Mouse (Mus musculus): ENCODE measurements around the gene Col23a1.

The Col23a1 gene

GRCm38 (mm10) chr11:51289564-51290041 is at the start of gene Col23a1:
Gene Col23a1 (plus strand): TSS chr11:51289920.
- peak; percentile 71 for DNase-seq (ENCODE audit: low read depth, low spot score)

- no peak for DNase-seq (ENCODE audit: low read depth, low spot score)
These were observed 46.8 kb upstream of the Col23a1 start for GRCm38 (mm10) chr11:51242897-51243296.

GRCm38 (mm10) chr11:51257006-51257405 is 32.7 kb upstream of the Col23a1 start:
- DNase-seq (ENCODE audit: low read depth, low spot score) = no peak

DNA sequence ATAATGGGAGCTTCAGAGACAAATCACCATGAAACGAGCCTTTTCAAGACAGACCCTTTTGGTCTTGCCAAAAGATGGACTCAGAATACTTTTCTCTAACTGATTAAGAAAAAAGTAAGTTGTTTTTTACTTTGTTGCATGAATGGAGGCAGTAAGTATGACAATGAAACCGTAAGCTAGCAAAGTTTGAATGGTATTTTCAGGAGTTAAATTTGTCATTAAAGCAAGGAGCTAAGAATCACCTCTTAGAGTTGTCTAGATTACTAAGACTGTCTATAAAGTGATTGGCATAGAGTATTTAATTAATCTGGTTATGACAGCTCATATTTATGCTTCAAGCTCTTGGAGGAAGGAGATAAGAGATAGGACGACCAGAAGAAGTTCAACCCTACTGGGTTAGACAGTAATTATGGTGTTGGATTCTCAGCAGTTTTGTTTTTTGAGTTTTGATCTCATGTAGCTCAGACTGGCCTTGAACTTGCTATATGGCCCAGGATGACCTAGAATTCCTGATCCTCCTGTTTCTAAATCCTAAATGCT is 28.0 kb upstream of the Col23a1 start, which contains the start of gene Clk4:
Gene Clk4 (plus strand): TSS at position 51 of the 540 bp plus-strand sequence.
- DNase-seq (ENCODE audit: low read depth, low spot score) = no peak

GRCm38 (mm10) chr11:51262342-51263285 is 27.1 kb upstream of the Col23a1 start, which contains the start of gene BC049762:
Gene BC049762 (minus strand): TSS chr11:51263046.
- DNase-seq (ENCODE audit: low read depth, low spot score) = peak; percentile 99

DNA sequence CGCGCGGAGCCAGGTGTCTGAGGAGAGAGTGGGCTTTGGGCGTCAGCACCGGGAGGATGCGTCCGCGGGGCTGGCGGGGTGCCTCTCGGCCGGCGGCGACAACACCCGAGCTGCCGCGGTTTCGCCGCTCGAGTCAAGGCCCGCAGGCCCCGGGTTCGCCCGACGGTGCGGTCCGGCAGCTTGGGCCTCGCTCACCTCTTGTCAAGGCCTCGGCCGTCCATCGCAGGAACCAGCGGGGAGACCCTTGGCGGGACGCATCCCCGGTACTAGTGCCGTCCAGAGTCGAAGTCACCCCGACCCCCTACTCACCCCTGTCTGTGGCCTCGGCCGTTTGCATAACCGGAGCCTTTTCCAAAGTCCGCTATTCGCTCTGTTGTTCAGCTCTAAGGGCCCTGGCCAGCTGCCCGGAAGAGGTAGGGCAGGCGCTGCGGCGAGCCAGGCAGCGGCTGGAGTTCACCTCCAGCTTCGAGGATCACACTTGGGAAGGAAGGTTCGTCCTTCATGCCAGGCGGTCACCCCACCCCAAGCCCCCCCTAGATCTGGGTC is 26.4 kb upstream of the Col23a1 start:
- DNase-seq (ENCODE audit: low read depth, low spot score) = no peak

- no peak for DNase-seq (ENCODE audit: low read depth, low spot score)
These were observed 25.4 kb upstream of the Col23a1 start for GRCm38 (mm10) chr11:51264352-51264751.

DNA sequence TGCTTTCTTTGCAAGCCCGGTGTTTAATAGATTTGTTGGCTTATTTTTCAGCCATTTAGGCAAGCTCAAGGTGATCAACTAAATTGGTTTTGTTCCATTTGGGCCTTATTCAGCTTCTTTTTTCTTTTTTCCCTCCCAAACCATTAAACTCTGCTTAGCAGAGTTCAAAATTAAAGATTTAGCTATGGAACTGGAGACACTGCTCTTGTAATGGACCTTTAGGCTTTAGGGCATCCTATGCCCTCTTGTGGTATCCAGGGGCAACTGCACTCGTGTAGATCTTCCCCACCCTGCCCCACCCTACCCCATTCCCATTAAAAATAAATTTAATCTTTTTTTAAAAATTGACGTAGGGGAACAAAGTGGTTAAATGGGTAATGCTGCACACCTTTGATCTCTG is 24.4 kb upstream of the Col23a1 start:
- no peak for DNase-seq (ENCODE audit: low read depth, low spot score)

DNA sequence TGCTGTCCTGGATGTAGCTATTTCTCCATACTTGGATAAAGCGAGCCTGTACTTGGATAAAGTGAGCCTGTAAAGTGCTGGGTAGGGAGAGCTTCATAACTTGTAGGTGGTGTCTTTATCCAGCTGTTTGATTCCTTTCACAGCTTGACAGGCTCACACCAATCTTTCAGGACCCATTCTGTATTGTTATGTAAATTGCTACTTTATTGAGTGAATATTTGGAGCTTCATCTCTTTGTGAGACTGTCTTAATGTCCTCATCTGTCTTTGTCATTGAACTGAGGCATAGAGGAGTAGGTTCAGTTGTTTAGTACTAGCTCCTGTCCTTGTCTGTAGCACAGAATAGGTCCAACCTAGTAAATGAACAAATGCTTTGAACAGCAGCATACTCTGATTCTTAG is 15.3 kb upstream of the Col23a1 start:
- no peak for DNase-seq (ENCODE audit: low read depth, low spot score)

- peak; percentile 28 for DNase-seq (ENCODE audit: low read depth, low spot score)
These were observed 591 bp downstream of the Col23a1 start for GRCm38 (mm10) chr11:51290066-51290955.

- DNase-seq (ENCODE audit: low read depth, low spot score) = no peak
These were observed 4.3 kb downstream of the Col23a1 start for GRCm38 (mm10) chr11:51293956-51294530.

GRCm38 (mm10) chr11:51295742-51296141 is 6.0 kb downstream of the Col23a1 start:
- no peak for DNase-seq (ENCODE audit: low read depth, low spot score)

- DNase-seq (ENCODE audit: low read depth, low spot score) = no peak
These were observed 9.0 kb downstream of the Col23a1 start for GRCm38 (mm10) chr11:51298691-51299090.

DNA sequence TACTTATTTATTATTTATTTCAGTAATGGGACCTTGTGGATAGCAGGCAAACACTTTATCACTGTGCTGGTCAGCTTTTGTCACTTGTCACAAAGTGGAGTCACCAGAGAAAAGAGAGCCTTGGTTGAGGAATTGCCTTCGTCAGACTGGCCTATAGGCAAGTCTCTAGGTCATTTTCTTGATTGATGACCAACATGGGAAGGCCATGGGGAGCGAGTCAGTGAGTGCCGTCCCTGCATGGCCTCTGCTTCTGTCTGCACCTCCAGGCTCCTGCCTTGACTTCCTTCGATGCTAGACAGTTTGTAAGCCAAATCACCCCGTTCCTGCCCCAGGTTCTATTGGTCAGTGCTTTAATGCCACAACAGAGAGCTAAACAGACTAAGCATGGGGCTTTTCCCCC is 12.7 kb downstream of the Col23a1 start:
- DNase-seq (ENCODE audit: low read depth, low spot score) = no peak

DNA sequence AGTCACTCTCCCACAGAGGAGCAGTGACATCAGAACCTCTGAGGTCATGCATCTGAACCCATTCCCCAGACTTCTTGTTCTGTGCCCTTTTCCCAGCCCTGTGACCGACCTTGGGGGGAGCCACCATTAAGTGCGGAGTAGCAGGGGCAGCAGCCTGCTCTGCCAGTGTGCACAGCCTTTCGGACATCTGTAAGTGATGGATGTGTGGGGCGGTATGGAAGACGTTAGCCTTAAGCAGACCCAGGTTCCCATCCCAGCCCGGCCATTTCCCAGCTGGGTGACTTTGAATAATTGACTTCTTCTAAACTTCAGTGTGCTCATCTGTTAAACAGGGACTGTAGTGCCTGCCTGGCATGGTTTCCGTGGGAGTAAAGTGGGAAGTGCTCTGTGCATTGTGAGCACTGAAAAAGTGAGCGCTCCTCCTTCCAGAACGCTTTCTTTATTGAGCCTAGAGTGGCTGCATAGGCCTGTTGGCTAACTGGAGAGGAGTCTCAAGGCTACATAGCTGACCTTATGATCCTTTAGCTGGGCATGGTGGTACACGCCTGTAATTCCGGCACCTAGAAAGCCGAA is 14.3 kb downstream of the Col23a1 start:
- no peak for DNase-seq (ENCODE audit: low read depth, low spot score)

DNA sequence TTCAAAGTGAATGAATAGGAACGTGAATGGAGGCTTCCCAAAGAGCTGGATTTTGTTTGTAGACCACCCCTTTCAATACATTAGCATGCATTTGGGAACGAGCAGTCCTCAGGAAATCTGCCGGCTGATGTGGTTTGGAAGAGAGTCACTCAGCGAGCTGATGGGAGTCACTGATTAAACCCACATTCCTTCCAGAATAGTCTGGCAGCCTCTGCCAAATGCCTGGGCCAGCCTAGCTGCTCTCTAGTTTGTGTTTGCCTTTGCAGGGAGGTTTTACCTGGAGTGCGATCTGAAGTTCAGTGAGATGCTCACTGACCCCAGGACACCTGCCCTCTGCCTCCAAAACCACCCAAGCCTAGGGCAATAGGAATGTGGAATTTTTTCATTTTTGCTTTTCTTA is 18.6 kb downstream of the Col23a1 start:
- DNase-seq (ENCODE audit: low read depth, low spot score) = no peak

DNA sequence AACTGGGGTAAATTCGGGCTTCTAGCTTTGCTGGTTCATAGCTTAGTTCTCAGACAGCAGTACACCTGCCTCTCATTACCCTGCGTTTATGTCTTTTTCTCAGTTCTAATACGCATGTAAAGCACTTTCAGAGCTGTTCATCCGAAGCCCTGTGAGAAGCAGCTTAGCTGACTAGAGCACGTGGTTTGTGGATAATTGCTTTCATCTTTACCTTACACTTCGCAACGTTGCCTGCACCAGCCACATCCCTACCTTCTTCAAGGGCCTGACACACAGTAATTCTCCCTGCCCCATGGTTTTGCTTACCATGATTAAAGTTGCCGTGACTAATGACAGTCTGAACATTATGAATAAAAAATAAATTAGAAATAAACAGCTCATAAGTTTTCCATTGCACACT is 22.1 kb downstream of the Col23a1 start:
- no peak for DNase-seq (ENCODE audit: low read depth, low spot score)

DNA sequence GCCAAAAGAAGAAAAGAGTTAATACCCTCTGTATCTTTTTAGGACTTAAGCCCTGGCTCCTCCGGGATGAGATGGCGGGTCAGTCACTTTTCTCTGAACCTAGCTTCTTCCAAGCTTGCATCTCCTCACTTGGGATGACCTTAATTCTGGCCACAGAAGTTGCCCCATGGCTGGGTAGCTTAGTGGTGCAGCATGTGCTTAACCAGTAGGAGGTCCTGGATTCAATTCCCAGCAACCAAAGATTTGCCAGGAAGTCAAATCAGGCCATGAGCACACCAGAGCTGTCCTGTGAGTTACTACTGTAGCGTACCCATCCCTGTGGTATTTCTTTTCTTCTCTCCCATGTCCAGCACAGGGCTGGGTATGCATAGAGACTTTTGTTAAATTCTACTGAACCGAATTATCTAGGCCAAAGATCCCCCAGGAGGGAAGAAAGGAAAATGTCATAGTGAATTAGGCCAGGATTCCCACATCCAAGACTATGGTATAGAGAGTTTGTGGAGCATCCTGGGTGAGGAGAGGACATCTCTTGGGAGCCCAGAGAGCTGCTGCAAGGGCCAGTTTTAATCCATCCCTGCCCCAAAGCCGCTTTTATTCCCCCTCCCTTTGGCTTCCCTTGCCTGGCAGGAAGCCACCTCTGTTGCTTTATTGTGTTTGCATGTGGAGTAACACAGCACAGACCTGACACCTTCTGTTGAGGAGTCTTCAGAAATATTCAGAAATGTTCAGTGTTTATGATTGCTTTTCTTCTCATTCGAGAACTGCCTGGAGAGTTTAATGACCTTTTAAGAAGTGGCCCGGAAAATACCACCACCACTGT is 26.5 kb downstream of the Col23a1 start:
- DNase-seq (ENCODE audit: low read depth, low spot score) = no peak

- no peak for DNase-seq (ENCODE audit: low read depth, low spot score)
These were observed 30.9 kb downstream of the Col23a1 start for GRCm38 (mm10) chr11:51320609-51321008.

GRCm38 (mm10) chr11:51326908-51327307 is 37.2 kb downstream of the Col23a1 start:
- DNase-seq (ENCODE audit: low read depth, low spot score) = no peak

Measured in WW6 (cell line).